Mouse (Mus musculus) myocyte (in vitro differentiated cells): Measurements from ENCODE around the gene Fkbp6.

Experiments used
- E2F4 ChIP-seq: IDR thresholded peaks from one replicate; pipeline ENCODE4 v1.6.1; 2011; ENCODE audit warnings: mild to moderate bottlenecking, control low read depth, moderate library complexity; ENCODE audit not compliant: insufficient read depth
- MAX ChIP-seq: IDR thresholded peaks from one replicate; pipeline ENCODE4 v1.6.1; 2011; ENCODE audit warnings: low read depth, mild to moderate bottlenecking, control low read depth
- MYOD1 ChIP-seq, 3 experiments: IDR thresholded peaks; one replicate each; pipeline ENCODE4 v1.6.1; 2011; ENCODE audit warnings: control low read depth in 2 of 3, low read depth in 2 of 3, mild to moderate bottlenecking in 2 of 3, moderate library complexity in 1 of 3; ENCODE audit not compliant: insufficient read length in 2 of 3, control insufficient read depth in 1 of 3
- POLR2AphosphoS2 ChIP-seq: IDR thresholded peaks from one replicate; pipeline ENCODE4 v1.6.1; 2011; ENCODE audit warnings: low read depth, control low read depth; ENCODE audit not compliant: insufficient read length
- TCF12 ChIP-seq: IDR thresholded peaks from one replicate; pipeline ENCODE4 v1.6.1; 2011; ENCODE audit warnings: mild to moderate bottlenecking, control low read depth; ENCODE audit not compliant: poor library complexity, insufficient read depth, severe bottlenecking
- TCF3 ChIP-seq: IDR thresholded peaks from one replicate; pipeline ENCODE4 v1.6.1; 2011; ENCODE audit warnings: low read depth, control low read depth; ENCODE audit not compliant: insufficient read length
- USF1 ChIP-seq: IDR thresholded peaks from one replicate; pipeline ENCODE4 v1.6.1; 2011; ENCODE audit warnings: low read depth, mild to moderate bottlenecking, control low read depth, moderate library complexity

GRCm38 (mm10) chr5:135376341-135376740 is 26.5 kb upstream of the Fkbp6 start:
- TF ChIP-seq MAX (no peak), E2F4 (no peak), TCF12 (no peak), MYOD1 (IDR thresholded peaks at IDR 0.05; ENCODE audit: control insufficient read depth in 1 of 3, insufficient read length in 2 of 3, low read depth in 2 of 3) (no peak), TCF3 (no peak), POLR2AphosphoS2 (no peak), USF1 (no peak)
